Mouse (Mus musculus) gastrocnemius, postnatal 10 days (tissue): ENCODE results near the gene Spaar. TPM values are rescaled to one million over a fixed set of nuclear protein-coding genes. Genes with fewer than 3 reads are reported as not detected.

Source experiments
- DNase-seq: peaks from one replicate; pipeline ENCODE4 v3.0.0; 2021; ENCODE audit warnings: mixed read lengths
- total RNA-seq, 2 experiments: library from RNA; stranded (reverse); gene quantifications; 2 replicates each; pipeline ENCODE4 v1.2.3; 2021

Gene Spaar
- total RNA-seq, 2 experiments from 2014 or later: 1.1 to 1.6 TPM

DNA sequence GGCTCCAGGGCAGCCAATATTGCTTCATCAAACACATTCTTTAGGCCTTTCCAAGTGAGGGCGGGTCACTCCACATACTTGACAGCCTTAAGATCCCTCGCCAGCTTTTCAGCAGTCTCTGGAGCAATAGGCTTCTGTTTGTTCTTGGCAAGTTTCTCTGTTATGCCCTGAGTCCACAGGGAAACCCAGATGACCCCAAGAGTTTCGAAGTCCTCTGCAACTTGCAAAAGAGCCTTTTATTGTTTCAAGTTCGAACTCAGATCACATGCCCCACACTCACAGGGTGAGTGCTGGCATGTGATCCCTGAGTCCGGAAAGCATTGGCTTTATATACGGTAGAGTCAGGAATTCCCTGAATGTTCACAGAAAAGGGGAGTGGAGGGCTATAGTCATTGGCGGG is 69.1 kb downstream of the Spaar start:
- no peak for DNase-seq

Other genes starting within 250 kb of the Spaar start
- gene Sit1, start 246.3 kb upstream of the Spaar start, total RNA-seq: not detected
- gene Ccdc107, start 237.1 kb upstream of the Spaar start, total RNA-seq: 10 to 100 TPM; 23.4 to 24.1 TPM
- 1 to 10 TPM; 2.8 to 3.8 TPM for gene Arhgef39, start 230.3 kb upstream of the Spaar start, total RNA-seq
- gene Car9, start 223.1 kb upstream of the Spaar start, total RNA-seq: 1 to 10 TPM; 2.8 TPM
- 1,000 to 10,000 TPM; 8,012 to 8,431 TPM for gene Tpm2, start 206.3 kb upstream of the Spaar start, total RNA-seq
- gene Creb3, start 167.7 kb upstream of the Spaar start, total RNA-seq: 10 to 100 TPM; 39.6 to 45.0 TPM
- 100 to 1,000 TPM in 1 of 2 experiments, 10 to 100 TPM in 1; 84.9 to 112 TPM for gene Tln1, start 167.3 kb upstream of the Spaar start, total RNA-seq
- gene Rgp1, start 151.3 kb upstream of the Spaar start, total RNA-seq: 10 to 100 TPM; 22.9 to 30.4 TPM
- gene Gba2, start 151.2 kb upstream of the Spaar start, total RNA-seq: 1 to 10 TPM; 6.7 to 9.1 TPM
- under 1 TPM; 0.33 to 0.38 TPM for gene Msmp, start 145.5 kb upstream of the Spaar start, total RNA-seq
- 10 to 100 TPM; 30.7 to 39.5 TPM for gene Npr2, start 98.1 kb upstream of the Spaar start, total RNA-seq
- gene Spag8, start 76.4 kb upstream of the Spaar start, total RNA-seq: under 1 TPM in 1 of 2 experiments, not detected in 1; 0.38 TPM
- 10 to 100 TPM; 51.3 to 57.6 TPM for gene Hint2, start 73.6 kb upstream of the Spaar start, total RNA-seq
- gene Tmem8b, start 61.1 kb upstream of the Spaar start, total RNA-seq: 10 to 100 TPM in 1 of 2 experiments, 1 to 10 TPM in 1; 9.1 to 10.8 TPM
- under 1 TPM; 0.18 to 0.26 TPM for gene Fam221b, start 60.9 kb upstream of the Spaar start, total RNA-seq
- gene Olfr70, start 29.2 kb upstream of the Spaar start, total RNA-seq: not detected
- gene Olfr71, start 19.8 kb upstream of the Spaar start, total RNA-seq: not detected
- gene Hrct1, start 2.8 kb upstream of the Spaar start, total RNA-seq: 1 to 10 TPM; 2.3 to 3.1 TPM
- not detected for gene Olfr159, start 41.0 kb downstream of the Spaar start, total RNA-seq
- gene Olfr156, start 93.9 kb downstream of the Spaar start, total RNA-seq: not detected
- not detected for gene Olfr157, start 110.2 kb downstream of the Spaar start, total RNA-seq
- not detected for gene Olfr155, start 121.5 kb downstream of the Spaar start, total RNA-seq
- gene Reck, start 145.5 kb downstream of the Spaar start, total RNA-seq: 10 to 100 TPM; 13.6 to 15.5 TPM
- gene Glipr2, start 227.4 kb downstream of the Spaar start, total RNA-seq: 10 to 100 TPM; 13.1 to 18.0 TPM